Mouse (Mus musculus): Measurements from ENCODE around the gene Nck1.

DNA sequence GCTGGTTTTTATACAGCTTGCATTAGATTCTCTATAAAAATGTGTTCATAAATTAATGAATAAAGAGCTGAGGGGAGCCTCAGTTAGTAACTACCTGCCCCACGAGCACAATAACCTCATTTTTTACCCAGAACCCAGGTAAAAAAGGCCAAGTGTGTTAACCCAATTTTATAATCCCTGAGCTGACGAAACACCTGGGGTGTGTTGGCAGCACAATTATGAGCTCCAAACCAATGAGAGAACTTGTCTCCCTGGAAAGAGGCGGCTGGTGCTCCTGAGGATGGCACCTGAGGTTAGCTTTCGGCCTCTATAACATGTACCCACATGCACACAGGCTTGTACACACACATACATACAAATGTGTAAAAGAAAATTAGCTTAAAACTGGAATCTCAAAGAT, 40.4 kb downstream of the Nck1 start:
- TF ChIP-seq POLR2AphosphoS2 (IDR thresholded peaks at IDR 0.05; ENCODE audit: insufficient read length, low read depth) (no peak), POLR2A (IDR thresholded peaks at IDR 0.05; ENCODE audit: insufficient read length, low read depth) (no peak)
